Mouse (Mus musculus) liver, embryonic 11.5 days (tissue): ENCODE results near the gene Ddx50. TPM values are rescaled to one million over a fixed set of nuclear protein-coding genes. Genes with fewer than 3 reads are reported as not detected.

ENCODE experiments used
- ATAC-seq: fragments of 200-750 bp; cut with Nextera tagmentation; replicated peaks from 2 replicates; pipeline ENCODE4 v1.8.0; 2017; ENCODE audit warnings: moderate number of reproducible peaks, mild to moderate bottlenecking, moderate TSS enrichment, moderate library complexity; ENCODE audit not compliant: low FRiP score
- DNase-seq: peaks from one replicate; pipeline ENCODE4 v3.0.0-alpha.2; 2017; ENCODE audit warnings: low spot score
- H3K27ac ChIP-seq: fragments of 300-500 bp; sonication (generic); 2 replicates; pipeline ENCODE4 v1.5.1; 2014; ENCODE audit warnings: mild to moderate bottlenecking, low read depth, low read length, control low read depth
- H3K27me3 ChIP-seq: fragments of 300-500 bp; sonication (generic); replicated peaks from 2 replicates; pipeline ENCODE4 v1.6.1; 2014; ENCODE audit warnings: low read length, mixed read lengths; ENCODE audit not compliant: control insufficient read depth, insufficient read depth
- H3K36me3 ChIP-seq: fragments of 300-500 bp; sonication (generic); 2 replicates; pipeline ENCODE4 v1.6.1; 2014; ENCODE audit warnings: mild to moderate bottlenecking, low read length, moderate library complexity, mixed read lengths; ENCODE audit not compliant: control insufficient read depth, insufficient read depth
- H3K4me1 ChIP-seq: fragments of 300-500 bp; sonication (generic); replicated peaks from 2 replicates; pipeline ENCODE4 v1.6.1; 2014; ENCODE audit warnings: low read length, mixed read lengths; ENCODE audit not compliant: control insufficient read depth, insufficient read depth
- H3K4me2 ChIP-seq: fragments of 300-500 bp; sonication (generic); 2 replicates; pipeline ENCODE4 v1.6.1; 2014; ENCODE audit warnings: mild to moderate bottlenecking, control low read depth, moderate library complexity
- H3K4me3 ChIP-seq: fragments of 300-500 bp; sonication (generic); 2 replicates; pipeline ENCODE4 v1.5.1; 2014; ENCODE audit warnings: low read depth, low read length, control low read depth
- H3K9ac ChIP-seq: fragments of 300-500 bp; sonication (generic); 2 replicates; pipeline ENCODE4 v1.6.1; 2014; ENCODE audit warnings: low read depth, low read length, control low read depth
- H3K9me3 ChIP-seq: fragments of 300-500 bp; sonication (generic); 2 replicates; pipeline ENCODE4 v1.6.1; 2016; ENCODE audit warnings: low read length, inconsistent platforms, mixed read lengths; ENCODE audit not compliant: control insufficient read depth
- WGBS: fragments of 180-500 bp; shearing (Covaris S2); extraction: QIAGEN DNeasy Blood & Tissue Kit; methylation state at CpG from one replicate; pipeline ENCODE4 v1.1.7; 2014; 5-methylcytosine and 5-hydroxymethylcytosine counted together
- polyA plus RNA-seq: library from polyadenylated mRNA; unstranded; fragments of >200 nt; fragmentation: Nextera tagmentation; extraction: Ambion mirVana; gene quantifications from 2 replicates; pipeline ENCODE4 v1.2.1, GENCODE M21; 2014

Ddx50 gene
- polyA plus RNA-seq, 1 experiment from 2014 or later: 89.8 TPM

DNA sequence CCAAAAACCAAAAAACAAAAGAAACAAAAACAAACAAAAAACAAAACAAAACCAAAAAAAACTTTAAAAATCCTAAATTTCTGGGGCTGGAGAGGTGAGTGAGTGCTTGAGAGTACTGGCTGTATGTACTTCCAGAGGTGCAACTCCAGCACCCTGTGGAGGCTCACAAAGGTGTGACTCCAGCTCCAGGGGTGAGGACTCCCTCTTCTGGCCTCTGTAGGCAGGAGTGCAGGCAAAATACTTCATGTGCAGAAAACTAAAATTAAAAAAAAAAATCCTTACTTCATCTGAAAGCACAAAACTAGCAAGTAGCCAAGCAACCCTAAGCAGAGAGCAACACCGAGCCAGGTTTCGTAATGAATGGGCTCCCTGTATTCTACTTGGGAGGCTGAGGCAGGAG lies 21.3 kb upstream of the Ddx50 start:
- H3K9me3 ChIP-seq: no peaks in the 10 kb centered on the region
- no peak overlapping the region for H3K9ac ChIP-seq
- no peaks in the 10 kb centered on the region for H3K27me3 ChIP-seq
- ATAC-seq (no peak), DNase-seq (no peak)
- H3K4me3 ChIP-seq: no peak overlapping the region
- H3K27ac ChIP-seq: no peak overlapping the region
- H3K4me2 ChIP-seq: no peak overlapping the region
- H3K36me3 ChIP-seq: no peaks in the 10 kb centered on the region
- 91% methylated on average over 2 of the region's 2 CpGs for WGBS
- H3K4me1 ChIP-seq: peaks cover 7% of the 10 kb centered on the region

DNA sequence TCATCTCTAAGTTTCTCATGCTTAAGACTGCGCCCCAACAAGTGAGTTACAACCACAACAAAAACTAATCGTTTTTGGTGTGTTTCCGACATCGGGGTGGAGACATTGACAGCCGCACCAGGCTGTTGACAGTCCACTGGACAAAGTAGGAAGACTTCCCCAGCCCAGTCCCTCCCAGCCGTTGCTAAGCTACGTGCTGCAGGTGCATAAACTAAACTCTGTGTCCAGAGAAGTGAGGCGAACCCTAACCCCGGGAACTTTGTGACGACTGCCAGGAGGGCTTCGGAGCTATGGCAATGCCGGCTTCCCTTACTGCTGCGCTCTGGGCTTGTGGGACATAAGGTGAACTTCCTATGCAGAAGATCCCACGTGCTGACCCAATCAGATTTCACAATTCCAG lies 18.2 kb upstream of the Ddx50 start:
- H3K4me2 ChIP-seq: no peak overlapping the region
- no peak overlapping the region for H3K4me3 ChIP-seq
- H3K27me3 ChIP-seq: no peaks in the 10 kb centered on the region
- no peaks in the 10 kb centered on the region for H3K9me3 ChIP-seq
- ATAC-seq: no peak
- H3K27ac ChIP-seq: no peak overlapping the region
- no peak for DNase-seq
- H3K9ac ChIP-seq: no peak overlapping the region
- peaks cover 7% of the 10 kb centered on the region for H3K4me1 ChIP-seq
- WGBS: 78% methylated on average over 14 of the region's 14 CpGs
- H3K36me3 ChIP-seq: no peaks in the 10 kb centered on the region

DNA sequence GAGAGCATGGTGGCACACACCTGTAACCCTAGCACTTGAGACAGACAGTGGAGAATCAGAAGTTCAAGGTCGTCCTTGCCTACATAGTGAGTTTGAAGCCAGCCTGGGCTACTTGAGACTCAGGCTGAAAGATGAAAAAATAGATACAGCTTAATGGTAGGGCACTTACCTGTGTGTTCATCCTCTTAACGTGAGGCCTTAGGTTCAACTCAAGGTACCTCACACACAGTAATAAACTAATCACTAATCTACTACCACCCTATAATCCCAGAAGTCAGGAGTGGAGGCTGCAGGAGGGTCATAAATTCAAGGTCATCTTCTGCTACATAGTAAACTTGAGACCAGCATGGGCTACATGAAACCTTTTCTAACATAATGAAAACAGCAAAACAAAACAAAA lies 17.4 kb upstream of the Ddx50 start:
- H3K36me3 ChIP-seq: no peaks in the 10 kb centered on the region
- H3K27ac ChIP-seq: no peak overlapping the region
- no peaks in the 10 kb centered on the region for H3K27me3 ChIP-seq
- DNase-seq (no peak), ATAC-seq (no peak)
- WGBS: 73% methylated on average over 2 of the region's 2 CpGs
- H3K4me1 ChIP-seq: peaks cover 7% of the 10 kb centered on the region
- no peak overlapping the region for H3K9ac ChIP-seq
- H3K9me3 ChIP-seq: no peaks in the 10 kb centered on the region
- H3K4me3 ChIP-seq: no peak overlapping the region
- no peak overlapping the region for H3K4me2 ChIP-seq

DNA sequence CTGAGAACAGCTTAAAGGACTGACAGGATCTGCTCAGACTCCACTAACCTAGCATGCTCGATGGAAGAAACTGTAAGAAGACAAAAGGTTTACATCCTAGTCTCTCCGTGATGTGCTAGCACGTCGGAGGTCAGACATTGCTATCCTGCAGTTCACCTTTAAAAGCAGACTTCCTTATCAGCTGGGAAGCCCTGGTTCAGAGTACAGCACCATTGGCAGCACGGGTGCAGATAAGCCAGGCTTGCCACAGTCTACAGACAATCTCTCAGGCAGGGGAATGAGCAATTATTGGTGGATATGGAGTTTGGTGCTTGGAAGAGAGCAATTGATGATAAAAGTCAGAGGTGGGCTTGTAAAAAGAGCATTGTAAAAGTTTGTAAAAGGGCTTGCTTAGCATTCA lies 17.0 kb upstream of the Ddx50 start:
- no peak overlapping the region for H3K27ac ChIP-seq
- DNase-seq (no peak), ATAC-seq (peak; percentile 92)
- peaks cover 7% of the 10 kb centered on the region for H3K4me1 ChIP-seq
- no peak overlapping the region for H3K9ac ChIP-seq
- no peaks in the 10 kb centered on the region for H3K36me3 ChIP-seq
- no peaks in the 10 kb centered on the region for H3K27me3 ChIP-seq
- no peak overlapping the region for H3K4me2 ChIP-seq
- WGBS: 32% methylated on average over 5 of the region's 5 CpGs
- H3K9me3 ChIP-seq: no peaks in the 10 kb centered on the region
- H3K4me3 ChIP-seq: no peak overlapping the region

DNA sequence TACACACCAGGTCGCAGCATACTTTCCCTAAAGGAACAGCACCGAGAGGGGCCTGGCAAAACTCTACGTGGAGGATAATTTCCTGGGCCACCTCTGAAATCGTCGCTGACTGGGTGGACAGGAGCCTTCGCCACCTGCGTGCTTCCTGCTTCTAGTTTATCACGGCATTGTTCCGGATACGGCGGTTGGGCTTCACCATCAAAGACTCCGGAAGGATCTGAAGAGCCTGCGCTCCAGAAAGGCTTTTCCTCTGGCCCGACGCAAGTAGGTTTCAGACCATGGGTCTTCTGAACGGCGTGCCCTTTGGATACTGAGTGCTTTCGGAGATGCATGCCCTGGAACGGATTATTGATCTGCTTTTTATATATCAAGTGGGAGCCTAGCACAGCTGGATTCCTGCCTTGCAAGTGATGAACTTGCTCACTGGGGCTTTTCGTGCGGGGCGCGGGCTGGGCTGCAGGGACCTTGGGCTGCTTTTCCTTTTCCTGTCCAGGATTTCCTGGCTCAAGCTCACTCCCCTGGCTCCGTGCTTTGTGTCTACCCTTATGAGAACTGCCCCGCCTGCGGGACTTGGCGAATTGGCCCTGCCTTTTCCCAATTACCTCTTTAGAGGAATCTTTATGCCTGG lies 14.1 kb upstream of the Ddx50 start:
- H3K4me3 ChIP-seq: peak overlapping the region; percentile 22; the same call in 1 of the 2 replicates
- no peak overlapping the region for H3K27ac ChIP-seq
- DNase-seq (no peak), ATAC-seq (no peak)
- no peaks in the 10 kb centered on the region for H3K9me3 ChIP-seq
- no peaks in the 10 kb centered on the region for H3K36me3 ChIP-seq
- peaks cover 7% of the 10 kb centered on the region for H3K4me1 ChIP-seq
- H3K4me2 ChIP-seq: peak overlapping the region; percentile 53
- H3K27me3 ChIP-seq: no peaks in the 10 kb centered on the region
- WGBS: 25% methylated on average over 27 of the region's 27 CpGs
- no peak overlapping the region for H3K9ac ChIP-seq

DNA sequence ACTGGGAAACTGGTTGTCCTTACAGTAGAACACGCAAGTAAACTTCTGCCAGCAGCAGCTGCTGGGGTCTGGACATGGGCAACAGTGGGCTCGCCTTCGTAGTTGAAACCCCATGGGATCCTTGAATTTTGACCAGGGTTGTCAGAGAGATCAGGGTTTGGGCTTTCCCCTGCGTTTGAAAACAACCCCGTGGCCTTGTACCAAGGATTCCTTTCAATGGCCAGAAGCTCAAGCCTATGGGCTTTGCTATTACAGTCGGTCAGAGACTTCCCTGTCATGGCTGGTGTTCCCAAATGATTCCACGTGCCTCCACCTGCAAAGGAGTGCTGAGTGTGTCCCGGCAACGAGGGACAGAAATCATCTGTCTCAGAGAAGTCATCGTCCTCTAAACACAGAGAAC lies 13.2 kb upstream of the Ddx50 start:
- 85% methylated on average over 10 of the region's 10 CpGs for WGBS
- H3K4me2 ChIP-seq: no peak overlapping the region
- ATAC-seq: no peak

DNA sequence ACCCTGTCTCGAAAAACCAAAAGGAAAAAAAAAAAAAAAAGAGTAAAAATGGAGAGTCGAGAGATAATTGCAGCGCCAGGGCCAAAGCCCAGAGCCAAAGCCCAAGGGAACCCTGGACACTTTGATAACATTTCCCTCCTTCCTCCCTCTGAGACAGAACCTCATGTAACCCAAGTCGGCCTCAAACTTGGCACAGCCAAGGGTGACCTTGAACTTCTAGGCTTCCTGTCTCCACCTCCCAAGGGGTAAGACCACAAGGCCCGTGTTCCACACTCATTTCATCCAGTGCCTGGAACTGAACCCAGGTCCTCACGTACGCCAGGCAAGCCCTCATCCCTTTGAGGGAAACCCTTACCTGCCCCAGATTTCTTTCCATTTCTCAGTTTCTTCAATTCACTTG lies 5.7 kb upstream of the Ddx50 start:
- Histone ChIP-seq H3K4me1 (peaks cover 4% of the 10 kb centered on the region; the same call in 1 of the 2 replicates), H3K4me2 (no peak overlapping the region), H3K27me3 (no peaks in the 10 kb centered on the region), H3K36me3 (no peaks in the 10 kb centered on the region), H3K9ac (no peak overlapping the region), H3K27ac (no peak overlapping the region), H3K4me3 (no peak overlapping the region), H3K9me3 (no peaks in the 10 kb centered on the region)
- ATAC-seq: no peak
- WGBS: 70% methylated on average over 7 of the region's 7 CpGs
- DNase-seq: no peak

More for the DNA sequence above, 13.2 kb upstream of the Ddx50 start:
- Histone ChIP-seq H3K27me3 (no peaks in the 10 kb centered on the region), H3K36me3 (no peaks in the 10 kb centered on the region), H3K4me1 (peaks cover 7% of the 10 kb centered on the region), H3K4me3 (no peak overlapping the region), H3K27ac (no peak overlapping the region), H3K9ac (no peak overlapping the region), H3K9me3 (no peaks in the 10 kb centered on the region)
- DNase-seq: no peak

DNA sequence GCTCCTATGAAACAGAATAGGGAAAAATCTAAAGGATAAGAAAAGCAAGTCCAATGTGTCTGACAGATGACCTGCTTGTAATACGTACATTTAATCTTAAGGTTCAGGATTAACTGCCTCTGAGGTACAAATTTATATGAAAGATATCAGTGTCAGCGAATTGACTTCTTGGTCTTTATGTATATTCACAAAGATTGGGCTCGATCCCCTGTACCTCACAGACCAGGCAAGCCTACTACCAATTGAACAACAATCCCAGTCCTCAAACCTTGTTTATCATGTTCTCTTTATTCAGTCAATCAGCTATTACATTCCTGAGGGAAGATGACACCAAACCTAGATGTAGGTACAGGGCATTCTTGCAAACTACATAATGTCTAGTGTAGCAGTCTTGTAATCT lies 943 bp upstream of the Ddx50 start:
- peaks cover 13% of the 10 kb centered on the region for H3K4me1 ChIP-seq
- peak overlapping the region; percentile 88 for H3K27ac ChIP-seq
- no peaks in the 10 kb centered on the region for H3K9me3 ChIP-seq
- H3K36me3 ChIP-seq: no peaks in the 10 kb centered on the region; the same call in 1 of the 2 replicates
- no peaks in the 10 kb centered on the region for H3K27me3 ChIP-seq
- WGBS: 20% methylated on average over 3 of the region's 3 CpGs
- H3K4me3 ChIP-seq: peak overlapping the region; percentile 96
- H3K9ac ChIP-seq: peak overlapping the region; percentile 87
- H3K4me2 ChIP-seq: peak overlapping the region; percentile 69
- ATAC-seq (no peak), DNase-seq (no peak)

DNA sequence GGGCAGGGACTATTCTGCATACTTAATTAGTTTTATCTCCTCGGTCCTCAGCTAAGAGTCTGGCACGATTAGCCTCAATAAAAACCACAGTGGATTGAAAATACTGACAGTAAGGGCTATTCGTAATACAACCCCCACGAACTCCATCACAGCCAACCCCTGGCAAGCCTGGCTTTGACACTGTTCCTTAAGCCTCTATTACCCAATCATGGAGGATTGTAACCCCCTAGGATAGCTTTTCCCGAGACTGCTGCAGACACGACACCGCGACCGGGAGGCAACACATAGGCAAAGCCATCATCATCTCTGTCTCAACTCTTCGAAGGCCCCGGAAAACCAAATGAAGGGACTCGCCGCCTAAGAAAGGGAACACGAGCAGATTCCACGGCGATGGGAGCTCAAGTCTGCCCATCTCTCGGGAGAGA lies 648 bp downstream of the Ddx50 start:
- Histone ChIP-seq H3K4me2 (peak overlapping the region; percentile 69), H3K27ac (peak overlapping the region; percentile 88), H3K36me3 (peaks cover 7% of the 10 kb centered on the region), H3K9ac (peak overlapping the region; percentile 87), H3K9me3 (no peaks in the 10 kb centered on the region), H3K4me3 (peak overlapping the region; percentile 96), H3K27me3 (no peaks in the 10 kb centered on the region), H3K4me1 (peaks cover 13% of the 10 kb centered on the region)
- DNase-seq (peak; percentile 50), ATAC-seq (no peak)
- under 1% methylated on average over 17 of the region's 17 CpGs for WGBS
